Mouse (Mus musculus): ENCODE data around the gene Yeats4.
"Not testable (repeated sequence)": the region's sequence is repeated elsewhere in the genome, so short reads cannot be mapped to it uniquely, and the experiment has no call there.

Yeats4 gene

DNA sequence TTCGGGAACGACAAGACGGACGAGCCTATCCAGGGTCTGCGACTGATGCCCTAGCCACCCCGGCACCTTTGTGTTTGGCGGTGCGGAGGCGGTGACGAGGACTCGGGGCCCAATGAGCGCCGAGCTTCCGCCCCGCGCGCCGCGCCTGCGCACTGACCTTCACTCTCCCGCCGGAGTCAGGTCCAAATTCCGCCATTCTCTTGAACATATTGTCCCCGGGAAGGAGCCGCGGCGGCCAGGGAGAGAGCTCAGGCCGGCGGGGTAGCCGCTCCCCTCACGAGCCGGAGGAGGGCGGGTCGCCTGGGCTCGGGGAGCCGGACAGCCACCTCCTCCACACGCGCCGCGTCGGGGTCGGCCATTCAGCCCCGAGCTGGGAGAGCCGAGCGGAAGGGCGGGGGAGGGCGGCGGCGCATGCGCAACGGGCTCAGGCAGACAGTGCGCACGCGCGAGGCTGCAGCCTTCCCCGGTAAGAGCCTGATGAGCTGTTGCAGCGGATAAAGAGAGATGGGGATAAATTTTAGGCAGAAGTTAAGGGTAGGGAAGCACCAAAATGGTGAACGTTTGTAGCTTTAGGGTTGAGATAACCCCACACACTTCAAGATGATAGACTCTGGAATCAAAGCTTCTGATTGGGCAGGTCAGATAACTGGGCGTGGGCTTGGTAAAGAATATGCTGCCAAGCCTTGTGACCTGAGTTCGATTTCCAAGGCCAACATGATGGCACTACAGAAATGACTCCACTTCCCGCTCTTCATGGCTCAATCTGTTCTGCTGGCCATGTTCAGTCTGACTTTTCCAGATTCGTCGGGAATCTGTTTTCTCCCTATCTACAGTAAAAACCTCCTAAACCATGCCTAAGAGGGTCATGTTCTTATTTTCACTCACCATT, at the start of gene Yeats4:
Yeats4 (minus strand) TSS at position 406 of the 889 bp plus-strand sequence.
- DNase-seq (ENCODE audit: low read depth, low spot score), result peak; percentile 89

DNA sequence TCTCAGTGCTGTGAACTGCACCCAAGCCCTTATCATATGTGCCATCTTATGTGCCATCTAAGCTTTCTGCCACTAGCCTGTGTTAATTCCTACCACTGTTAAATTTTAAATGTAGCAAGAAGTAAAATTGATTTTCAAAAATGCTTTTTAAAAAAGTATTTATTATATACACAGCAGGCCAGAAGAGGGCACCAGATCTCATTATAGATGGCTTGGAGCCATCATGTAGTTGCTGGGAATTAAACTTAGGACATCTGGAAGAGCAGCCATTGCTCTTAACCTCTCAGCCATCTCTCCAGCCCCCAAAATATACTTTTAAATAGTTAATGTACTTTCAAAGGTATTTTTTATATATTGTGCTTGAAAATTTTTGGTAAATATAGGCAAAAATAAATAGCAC, 47.7 kb upstream of the Yeats4 start:
- no peak for DNase-seq (ENCODE audit: low read depth, low spot score)

DNA sequence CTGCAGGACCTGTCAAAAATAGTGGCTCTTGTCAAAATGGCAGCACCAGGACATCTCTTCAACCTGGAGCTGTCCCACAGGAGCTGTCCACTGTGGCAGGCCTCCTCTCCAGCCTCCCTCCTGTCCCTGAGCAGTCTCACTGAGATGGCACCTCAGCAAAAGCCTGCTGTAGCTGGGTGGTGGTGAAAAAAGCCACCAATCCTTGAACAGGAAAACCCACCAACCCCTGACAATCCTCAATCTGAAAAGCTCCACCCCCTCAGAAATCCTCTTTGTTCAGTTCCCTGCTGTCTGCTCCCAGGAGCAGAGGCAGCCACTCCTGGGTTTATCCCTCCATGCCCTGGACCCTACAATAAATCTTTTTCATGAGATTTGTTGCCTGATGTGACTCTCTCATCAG, 35.6 kb upstream of the Yeats4 start:
- no peak for DNase-seq (ENCODE audit: low read depth, low spot score)

DNA sequence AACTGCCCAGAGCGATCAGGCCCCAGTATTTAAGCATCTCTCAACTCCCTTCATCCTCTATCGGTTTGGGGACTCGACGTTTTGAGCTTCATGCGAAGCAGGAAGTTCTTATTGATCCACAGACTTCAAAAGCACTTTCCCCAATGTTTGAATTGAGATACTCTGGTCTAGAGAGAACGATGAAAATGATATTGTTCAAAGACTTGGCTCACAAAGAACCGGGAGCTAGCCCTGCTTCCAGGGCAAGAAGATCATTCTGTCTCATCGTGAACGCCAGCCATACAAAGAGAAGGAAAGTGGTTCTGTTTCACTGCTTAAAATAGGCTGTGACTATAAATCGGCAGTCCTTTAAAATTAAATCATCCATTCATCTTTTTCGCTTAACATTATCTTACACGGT, 14.3 kb upstream of the Yeats4 start, which contains the start of gene 9530003J23Rik:
9530003J23Rik (minus strand) TSS at position 101 of the 400 bp plus-strand sequence.
- DNase-seq (ENCODE audit: low read depth, low spot score), result no peak

DNA sequence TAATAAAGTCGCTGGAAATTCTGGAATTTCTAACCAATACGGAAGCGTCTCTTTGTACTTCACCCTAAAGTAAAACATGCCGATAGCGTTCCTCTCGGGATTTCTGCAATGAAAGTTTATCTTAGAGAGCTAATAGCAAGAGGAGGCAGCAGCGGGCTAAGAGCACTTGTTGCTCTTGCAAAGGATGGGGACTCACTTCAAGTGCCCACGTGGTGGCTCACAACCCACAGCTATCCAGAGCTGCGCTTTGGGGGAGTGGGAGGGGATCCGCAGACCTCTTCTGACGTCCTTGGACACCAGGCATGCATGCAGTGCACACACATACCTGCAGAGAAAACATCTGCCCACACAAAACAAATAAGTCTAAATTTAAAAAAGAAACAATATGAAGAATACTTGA, 11.6 kb upstream of the Yeats4 start:
- DNase-seq (ENCODE audit: low read depth, low spot score), result no peak

DNA sequence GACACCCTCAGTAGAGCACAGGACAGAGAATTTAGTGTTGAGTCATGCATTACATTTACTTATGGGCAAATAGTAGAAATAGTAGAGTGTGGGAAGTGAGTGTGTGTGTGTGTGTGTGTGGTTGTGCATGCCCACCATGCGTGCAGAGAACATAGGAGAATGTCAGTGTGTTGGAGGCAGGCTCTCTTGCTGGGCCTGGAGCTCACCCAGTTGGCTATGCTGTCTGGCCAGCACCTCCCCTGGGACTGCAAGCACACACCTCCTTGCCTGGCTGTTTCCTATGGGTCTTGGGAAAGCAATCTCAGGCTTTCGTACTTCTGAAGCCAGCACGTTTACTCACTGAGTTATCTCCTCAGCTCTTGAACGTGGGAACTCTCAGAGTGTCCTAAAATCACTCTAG, 10.5 kb upstream of the Yeats4 start:
- no peak for DNase-seq (ENCODE audit: low read depth, low spot score)

DNA sequence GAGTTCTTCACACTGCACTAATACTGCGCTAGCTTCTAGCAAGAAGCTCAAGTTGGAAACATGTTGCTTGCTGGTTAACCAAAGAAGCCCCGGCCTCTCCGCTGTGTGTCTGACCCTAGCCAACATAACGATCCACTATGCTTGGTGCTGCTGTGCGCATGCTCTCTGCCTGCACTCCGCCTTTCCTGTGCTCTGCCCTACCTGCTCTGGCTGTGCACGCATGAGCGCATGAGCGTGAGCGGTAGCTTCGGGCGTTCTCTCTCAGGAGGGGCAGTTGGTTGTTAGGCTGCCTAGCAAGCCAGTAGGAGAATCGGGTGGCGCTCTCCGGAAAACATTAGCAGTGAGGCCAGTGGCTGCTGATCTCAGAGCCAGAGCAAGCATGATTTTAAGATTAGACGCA, 5.5 kb upstream of the Yeats4 start:
- no peak for DNase-seq (ENCODE audit: low read depth, low spot score)

DNA sequence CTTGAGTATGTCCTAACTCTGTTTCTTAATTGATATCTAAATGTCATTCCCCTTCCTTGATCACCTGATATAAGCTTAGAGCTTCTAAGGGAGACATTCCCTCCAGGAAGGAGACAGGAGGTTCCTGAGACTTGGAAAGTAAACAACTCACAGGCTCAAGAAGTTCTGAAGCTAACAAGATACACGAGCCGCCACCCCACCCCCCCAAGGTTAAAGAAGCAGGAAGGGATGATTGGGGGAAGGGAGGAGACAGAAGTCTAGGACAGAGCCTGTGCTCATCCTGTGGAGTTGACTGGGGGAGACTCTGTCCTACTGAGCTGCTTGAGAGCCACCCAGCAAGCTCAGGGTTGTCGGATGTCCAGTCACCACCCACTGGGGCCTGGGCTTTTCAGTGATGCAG, 1.7 kb upstream of the Yeats4 start:
- no peak for DNase-seq (ENCODE audit: low read depth, low spot score)

DNA sequence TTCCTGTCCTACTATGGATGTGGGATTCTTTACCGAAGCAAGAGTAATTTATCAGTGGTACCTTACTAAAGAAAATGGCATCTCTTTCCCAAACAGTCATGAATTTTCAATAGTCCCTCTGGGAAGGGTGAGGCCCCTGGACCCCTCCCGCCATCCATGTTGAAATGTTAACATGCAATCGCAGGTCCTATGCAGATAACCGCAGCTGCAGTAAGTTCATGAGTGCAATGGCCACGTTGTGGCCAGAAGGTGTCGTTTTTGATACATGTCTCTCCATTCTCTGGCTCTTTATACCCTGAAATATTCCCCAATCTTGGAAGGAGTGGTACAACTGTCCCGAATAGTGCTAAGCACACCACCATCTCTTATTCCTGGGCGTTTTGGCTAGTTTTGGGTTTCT, 787 bp upstream of the Yeats4 start:
- DNase-seq (ENCODE audit: low read depth, low spot score), result no peak

DNA sequence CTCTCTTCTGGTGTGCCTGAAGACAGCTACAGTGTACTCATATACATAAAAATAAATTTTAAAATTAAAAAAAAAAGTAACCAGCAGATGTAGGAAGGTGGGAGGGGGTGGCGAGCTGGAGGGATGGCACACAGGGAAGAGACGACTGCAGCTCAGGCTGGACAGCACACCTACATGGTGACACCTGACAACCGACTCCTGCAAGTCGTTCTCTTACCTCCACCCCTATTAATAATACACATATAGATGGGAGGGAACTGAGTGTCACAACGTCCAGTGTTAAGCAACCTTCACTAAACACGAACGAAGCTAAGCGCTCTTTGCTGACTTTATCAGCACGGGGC, 577 bp downstream of the Yeats4 start:
- no peak for DNase-seq (ENCODE audit: low read depth, low spot score)

DNA sequence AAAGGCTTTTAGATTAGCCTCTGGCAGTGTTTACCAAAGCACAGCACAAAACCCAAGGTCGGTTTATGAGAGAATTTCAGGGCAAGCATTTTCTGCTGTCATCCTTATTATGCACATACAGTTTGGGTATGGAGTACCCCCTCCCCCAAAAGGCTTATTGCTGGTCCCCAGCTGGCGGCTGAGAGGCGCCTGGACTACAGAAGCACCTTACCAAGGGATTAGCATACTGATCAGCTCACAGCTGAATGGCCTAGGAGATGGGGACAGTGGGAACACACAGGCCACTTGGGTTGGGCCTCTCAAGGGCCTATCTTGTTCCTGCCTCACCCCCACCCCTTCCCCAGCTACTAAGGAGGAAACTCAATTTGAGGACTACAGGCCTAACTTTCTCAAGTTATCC, 1.5 kb downstream of the Yeats4 start:
- peak; percentile 39 for DNase-seq (ENCODE audit: low read depth, low spot score)

DNA sequence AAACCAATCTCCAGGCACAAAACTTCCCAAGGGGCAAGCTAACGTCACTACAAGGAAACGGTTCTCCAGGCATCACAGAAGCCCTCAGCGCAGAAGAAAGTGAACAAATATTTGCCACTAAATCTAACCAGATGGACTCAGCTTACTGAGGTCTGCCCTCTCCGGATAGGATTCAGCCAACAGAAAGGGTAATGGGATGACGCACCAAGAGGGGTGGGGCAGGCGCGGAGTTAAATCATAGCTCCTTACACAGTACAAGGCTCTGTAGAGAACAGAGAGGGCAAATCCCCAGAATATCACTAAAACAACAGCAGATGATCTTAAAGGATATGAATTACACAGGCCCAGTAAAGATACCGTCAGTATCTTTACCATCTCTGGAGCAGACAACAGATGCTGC, 6.0 kb downstream of the Yeats4 start:
- no peak for DNase-seq (ENCODE audit: low read depth, low spot score)

DNA sequence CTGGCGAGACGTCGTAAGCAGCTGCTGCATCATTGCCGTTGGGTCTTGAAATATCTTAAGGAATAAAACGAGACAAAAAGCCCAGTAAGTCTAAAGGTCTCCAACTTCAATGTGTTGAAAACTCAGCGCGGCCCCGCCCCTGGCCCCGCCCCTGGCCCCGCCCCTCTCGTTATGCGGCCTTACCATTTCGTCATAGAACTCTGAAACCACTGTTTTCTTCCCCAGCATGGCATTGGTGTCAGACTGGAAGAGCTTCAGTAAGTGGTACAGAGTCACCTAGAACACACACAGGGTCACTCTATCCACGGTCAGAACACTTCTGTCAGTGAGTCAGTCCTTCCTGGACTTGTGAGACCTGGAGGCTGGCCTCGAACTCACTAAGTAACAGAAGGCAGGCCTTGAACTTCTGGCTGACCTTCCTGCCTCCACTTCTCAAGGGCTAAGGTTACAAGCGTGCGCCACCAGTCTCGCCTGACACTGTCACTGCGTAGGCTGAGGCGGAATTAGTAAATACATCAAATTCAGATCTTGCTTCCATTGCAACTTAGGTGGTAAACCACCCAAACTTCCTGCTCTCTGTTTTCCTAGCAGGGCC, 7.0 kb downstream of the Yeats4 start:
- DNase-seq (ENCODE audit: low read depth, low spot score), result no peak

DNA sequence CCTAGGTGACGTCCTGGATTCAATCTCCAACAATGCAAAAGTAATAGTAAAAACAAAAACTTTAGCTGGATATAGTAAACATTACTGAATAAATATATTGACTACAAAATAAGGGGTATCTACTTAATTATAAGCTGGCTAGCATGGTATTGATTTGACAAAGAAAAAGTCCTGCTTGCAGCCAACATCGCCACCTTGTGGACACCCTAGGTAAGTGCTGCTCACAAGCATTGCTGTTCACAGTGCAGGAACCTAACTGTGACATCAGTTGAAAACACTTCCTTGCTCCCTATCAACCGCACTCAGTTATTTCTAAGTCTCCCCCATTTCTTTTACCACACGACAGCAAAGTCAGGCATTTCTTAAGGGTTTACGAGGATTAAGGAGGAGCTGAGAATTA, 7.5 kb downstream of the Yeats4 start:
- DNase-seq (ENCODE audit: low read depth, low spot score), result peak; percentile 29

DNA sequence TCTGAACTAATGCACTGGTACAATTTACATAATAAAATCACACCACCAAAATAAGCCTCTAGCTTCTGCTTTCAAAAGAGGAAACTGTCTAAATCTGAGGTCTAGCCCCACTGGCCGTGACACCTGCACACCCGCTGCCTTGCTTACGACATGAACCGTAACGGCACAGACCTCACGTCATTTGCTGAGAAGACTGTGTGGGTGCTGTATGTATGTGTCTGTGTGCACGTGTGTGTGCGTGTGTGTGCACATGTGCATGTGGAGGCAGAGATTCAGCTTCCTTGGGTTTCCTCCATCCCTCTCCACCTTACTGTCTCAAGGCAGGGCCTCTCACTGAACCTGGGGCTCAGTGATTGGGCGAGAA, 8.2 kb downstream of the Yeats4 start:
- no peak for DNase-seq (ENCODE audit: low read depth, low spot score)

DNA sequence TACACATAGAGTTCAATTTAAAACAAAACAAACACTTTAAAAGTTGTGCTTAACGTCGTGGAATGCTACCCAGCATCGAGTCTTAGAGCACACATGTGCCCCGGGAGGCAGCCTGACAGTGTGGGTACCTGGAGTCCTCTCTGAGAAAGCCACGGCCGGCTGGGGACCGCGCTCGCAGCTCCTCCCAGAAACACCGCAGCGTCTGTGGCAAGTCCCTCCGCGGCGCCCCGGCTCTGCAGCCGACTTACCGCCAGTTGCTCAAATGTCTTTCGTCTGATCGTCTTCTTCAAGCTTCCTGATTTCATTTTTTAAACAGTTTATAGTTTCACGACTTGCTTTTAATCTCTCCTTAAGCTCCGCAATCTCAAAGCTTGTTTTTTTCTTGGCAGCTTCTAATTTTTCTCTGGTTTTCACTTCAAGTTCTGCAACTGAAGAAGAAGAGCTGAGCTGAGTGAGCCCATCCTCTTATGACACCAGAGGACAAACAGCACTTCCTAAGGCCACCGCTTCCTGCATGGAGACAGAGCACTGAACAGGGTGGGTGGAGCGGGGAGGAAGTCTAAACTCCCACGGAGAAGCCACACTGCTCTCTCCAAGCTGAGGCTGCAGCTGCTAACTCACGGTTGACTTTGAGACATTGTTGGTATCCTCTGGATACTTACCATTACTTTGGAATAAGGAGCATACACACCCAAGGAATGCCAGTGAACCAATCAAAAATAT, 8.7 kb downstream of the Yeats4 start:
- DNase-seq (ENCODE audit: low read depth, low spot score), result no peak

DNA sequence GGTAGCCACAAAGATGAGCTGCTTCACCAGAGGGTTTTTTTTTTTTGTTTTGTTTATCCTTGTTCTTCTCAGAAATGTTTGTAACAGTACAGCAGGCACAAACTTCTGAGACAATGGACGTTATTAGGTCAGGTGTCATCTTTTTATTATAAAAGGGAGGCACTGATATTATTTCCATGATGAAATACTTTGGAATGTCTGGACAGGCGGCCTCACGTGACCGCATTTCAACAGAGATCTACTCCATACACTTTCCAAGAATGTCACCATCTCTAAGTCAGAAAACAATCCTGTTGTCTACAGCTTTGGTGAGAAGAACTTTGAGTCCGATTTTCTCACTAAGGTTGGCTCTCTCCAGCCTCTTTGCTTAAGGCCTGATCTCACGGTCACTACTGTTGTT, 13.3 kb downstream of the Yeats4 start:
- DNase-seq (ENCODE audit: low read depth, low spot score), result no peak

DNA sequence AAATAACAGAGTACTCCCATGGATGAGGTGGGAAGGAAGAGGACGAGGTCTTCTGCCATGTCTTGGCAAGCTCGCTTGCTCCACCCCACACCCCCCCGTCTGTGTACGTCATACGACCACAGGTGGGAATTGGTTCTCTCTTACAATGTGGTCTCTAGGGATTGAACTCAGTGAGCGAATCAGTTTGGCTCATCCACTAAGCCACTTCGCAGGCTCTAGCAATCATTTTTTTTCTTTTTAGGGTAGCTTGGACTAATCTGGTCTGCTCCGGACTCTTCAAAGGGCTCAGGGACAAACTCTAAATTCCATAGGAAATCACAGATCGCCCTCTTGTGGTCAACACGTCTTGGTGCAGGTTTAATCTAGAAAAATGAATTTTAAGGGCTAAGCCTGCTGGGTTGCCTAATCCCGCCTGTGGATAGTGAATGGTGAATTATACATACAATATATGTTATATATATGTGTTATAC, 14.8 kb downstream of the Yeats4 start:
- peak; percentile 60 for DNase-seq (ENCODE audit: low read depth, low spot score)

DNA sequence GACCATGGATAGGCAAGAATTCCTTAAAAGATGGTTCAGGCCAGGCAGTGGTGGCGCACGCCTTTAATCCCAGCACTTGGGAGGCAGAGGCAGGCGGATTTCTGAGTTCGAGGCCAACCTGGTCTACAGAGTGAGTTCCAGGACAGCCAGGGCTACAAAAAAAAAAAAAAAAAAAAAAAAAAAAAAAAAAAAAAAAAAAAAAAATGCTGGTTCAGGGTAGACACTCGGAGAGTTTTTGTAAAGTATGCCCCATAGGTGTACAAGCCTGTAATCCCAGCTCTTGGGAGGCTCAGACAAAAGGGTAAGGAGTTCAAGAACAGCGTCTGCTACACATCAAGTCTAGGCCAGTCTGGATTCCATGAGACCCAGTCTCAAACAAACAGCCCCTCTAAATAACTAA, 15.5 kb downstream of the Yeats4 start:
- not testable (repeated sequence) for DNase-seq (ENCODE audit: low read depth, low spot score)

DNA sequence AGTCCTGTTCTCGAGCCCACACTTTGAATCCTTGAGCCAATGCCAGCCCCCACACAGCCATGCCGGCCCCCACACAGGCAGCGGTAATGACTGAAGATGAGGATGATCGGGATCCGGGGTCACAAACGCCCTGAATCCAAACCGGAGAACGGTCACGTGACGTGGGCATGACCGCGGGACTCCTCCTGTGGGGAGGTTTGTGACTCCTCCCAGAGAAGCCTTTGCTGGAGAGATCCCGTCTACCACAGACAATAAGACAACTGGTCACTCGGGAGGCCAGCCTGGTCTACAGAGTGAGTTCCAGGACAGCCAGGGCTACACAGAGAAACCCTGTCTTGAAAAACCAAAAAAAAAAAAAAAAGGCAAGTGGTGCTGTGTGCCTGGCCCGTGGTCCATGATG, 16.1 kb downstream of the Yeats4 start:
- no peak for DNase-seq (ENCODE audit: low read depth, low spot score)

DNA sequence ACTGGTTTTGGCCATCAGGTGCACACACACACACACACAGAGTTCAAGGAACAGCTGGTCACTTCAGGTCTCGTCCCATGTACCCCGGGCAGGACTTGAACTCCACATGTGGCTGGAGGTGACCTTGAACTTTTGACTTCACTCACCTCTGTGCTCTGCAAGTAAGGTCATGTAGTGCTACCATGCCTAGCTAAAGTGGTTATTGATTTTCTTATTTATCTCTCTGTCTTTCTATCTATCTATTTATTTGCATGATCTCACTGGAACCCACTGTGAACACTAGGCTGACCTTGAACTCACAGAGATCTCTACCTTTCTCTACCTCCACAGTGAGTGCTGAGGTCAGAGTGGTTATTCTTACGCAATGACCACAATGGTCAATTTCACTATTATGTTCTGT, 18.2 kb downstream of the Yeats4 start:
- DNase-seq (ENCODE audit: low read depth, low spot score), result no peak

DNA sequence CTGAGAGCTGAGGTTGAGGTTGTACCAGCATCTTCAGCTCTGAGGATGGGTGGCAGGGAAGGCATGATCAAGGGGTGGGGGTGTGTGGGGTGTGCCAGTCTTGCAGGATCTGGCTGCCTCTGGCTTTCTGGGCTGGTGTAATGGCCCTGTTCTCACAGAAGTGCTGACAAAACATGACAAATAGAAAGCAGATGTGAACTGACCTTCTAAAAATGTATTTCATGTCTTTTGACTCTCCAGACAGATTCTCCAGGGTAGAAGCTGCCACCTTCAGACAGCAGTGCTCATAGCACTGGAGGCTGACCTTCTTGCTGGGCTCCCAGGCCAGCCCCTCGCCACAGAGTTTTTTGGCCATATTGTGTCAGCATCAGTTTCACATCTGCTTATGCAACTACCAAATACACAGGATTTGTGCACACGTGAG, 20.7 kb downstream of the Yeats4 start:
- no peak for DNase-seq (ENCODE audit: low read depth, low spot score)

Data from retina, adult 2 months (tissue).